In genomic region chr15:25414011-25414746, GRCm38 (mm10) we compare ENCODE assay signal across 8 mouse cellular contexts. TPM values are rescaled to one million over a fixed set of nuclear protein-coding genes. Genes with fewer than 3 reads are reported as not detected.
DNase-seq lines count a peak whose midpoint lies in the region; ATAC-seq and TF ChIP-seq lines count a peak whose summit lies in the region.

No protein-coding gene starts in this region.

- no peak for TF ChIP-seq CTCF in layer of hippocampus, adult 2 months (conservative IDR thresholded peaks at IDR 0.05)

- peak; percentile 58 for ATAC-seq in heart, embryonic 12.5 days (ENCODE audit: insufficient number of reproducible peaks, low FRiP score)
- ATAC-seq in liver, embryonic 15.5 days (ENCODE audit: insufficient read depth), result no peak
- peak; percentile 58 for ATAC-seq in neural tube, embryonic 15.5 days (ENCODE audit: low FRiP score)

- H3K4me3 ChIP-seq in heart, embryonic 12.5 days, result peak overlapping the region; percentile 72
- peak overlapping the region; percentile 91 for H3K4me3 ChIP-seq in layer of hippocampus, adult 2 months
- peak overlapping the region; percentile 50 for H3K4me3 ChIP-seq in liver, embryonic 15.5 days (replicated peaks)
- peak overlapping the region; percentile 86 for H3K4me3 ChIP-seq in neural tube, embryonic 15.5 days (replicated peaks)

- H3K27ac ChIP-seq in heart, embryonic 12.5 days (ENCODE audit: poor library complexity, severe bottlenecking), result no peak overlapping the region
- peak overlapping the region; percentile 99 for H3K27ac ChIP-seq in layer of hippocampus, adult 2 months
- H3K27ac ChIP-seq in liver, embryonic 15.5 days (replicated peaks), result no peak overlapping the region
- peak overlapping the region; percentile 99 for H3K27ac ChIP-seq in neural tube, embryonic 15.5 days (replicated peaks)

- H3K27me3 ChIP-seq in heart, embryonic 12.5 days (replicated peaks), result no peaks in the 10 kb centered on the region
- H3K27me3 ChIP-seq in liver, embryonic 15.5 days, result peaks cover 44% of the 10 kb centered on the region
- no peaks in the 10 kb centered on the region for H3K27me3 ChIP-seq in neural tube, embryonic 15.5 days (replicated peaks)

- H3K4me2 ChIP-seq in heart, embryonic 12.5 days, result peak overlapping the region; percentile 93
- peak overlapping the region; percentile 65 for H3K4me2 ChIP-seq in liver, embryonic 15.5 days
- peak overlapping the region; percentile 80 for H3K4me2 ChIP-seq in neural tube, embryonic 15.5 days

- no peaks in the 10 kb centered on the region for H3K9me3 ChIP-seq in heart, embryonic 12.5 days (replicated peaks)
- no peaks in the 10 kb centered on the region for H3K9me3 ChIP-seq in liver, embryonic 15.5 days (replicated peaks)
- H3K9me3 ChIP-seq in neural tube, embryonic 15.5 days (replicated peaks), result no peaks in the 10 kb centered on the region

- peak; percentile 12 to 24 for DNase-seq in spleen, postnatal 10 days (ENCODE audit: low spot score in 2 of 2)
- DNase-seq in spleen, postnatal 36 days (ENCODE audit: low spot score in 2 of 2), result no peak
- DNase-seq in embryo, embryonic 10 days (ENCODE audit: low spot score), result peak; percentile 87
- DNase-seq in layer of hippocampus, adult 2 months (ENCODE audit: low spot score in 2 of 2), result peak; percentile 55
- DNase-seq in urinary bladder, postnatal 25 days (ENCODE audit: low spot score), result peak; percentile 43

- WGBS in heart, embryonic 12.5 days, result under 1% methylated on average over 34 of the region's 36 CpGs
- WGBS in liver, embryonic 15.5 days (ENCODE audit: insufficient replicate concordance), result under 1% methylated on average over 36 of the region's 36 CpGs
- under 1% methylated on average over 36 of the region's 36 CpGs for WGBS in neural tube, embryonic 15.5 days

- no peaks in the 10 kb centered on the region for H3K36me3 ChIP-seq in heart, embryonic 12.5 days
- no peaks in the 10 kb centered on the region for H3K36me3 ChIP-seq in liver, embryonic 15.5 days (replicated peaks)
- no peaks in the 10 kb centered on the region for H3K36me3 ChIP-seq in neural tube, embryonic 15.5 days

- H3K4me1 ChIP-seq in heart, embryonic 12.5 days (replicated peaks), result no peaks in the 10 kb centered on the region
- peaks cover 11% of the 10 kb centered on the region for H3K4me1 ChIP-seq in liver, embryonic 15.5 days (replicated peaks)
- H3K4me1 ChIP-seq in neural tube, embryonic 15.5 days, result peaks cover 29% of the 10 kb centered on the region

- peak overlapping the region; percentile 76 for H3K9ac ChIP-seq in heart, embryonic 12.5 days
- no peak overlapping the region for H3K9ac ChIP-seq in liver, embryonic 15.5 days
- peak overlapping the region; percentile 99 for H3K9ac ChIP-seq in neural tube, embryonic 15.5 days (replicated peaks)

RNA-seq across cellular contexts. Expression of gene Basp1, which starts 0.6 kb away (rescaled TPM):
- 18.4 and 18.6 TPM in 2 replicates for polyA plus RNA-seq in heart, embryonic 12.5 days (2016; fragmentation: Nextera tagmentation; extraction: Ambion mirVana)
- 100 to 1,000 TPM; 576 to 634 TPM for total RNA-seq in layer of hippocampus, adult 2 months (2021)
- polyA plus RNA-seq in liver, embryonic 15.5 days (2015; fragmentation: Nextera tagmentation; extraction: Ambion mirVana), result 2.0 and 2.3 TPM in 2 replicates
- polyA plus RNA-seq in neural tube, embryonic 15.5 days (2015; fragmentation: Nextera tagmentation; extraction: Ambion mirVana), result 215 and 360 TPM in 2 replicates

Comparison
In these comparisons a context has a peak if more than half of its experiments do, and no peak if none do; other contexts are left out.
1. DNase-seq: peak in spleen, postnatal 10 days (2 of 2), embryo, embryonic 10 days (single experiment), layer of hippocampus, adult 2 months (2 of 2) and urinary bladder, postnatal 25 days (single experiment); none in spleen, postnatal 36 days (0 of 2).
2. H3K27ac ChIP-seq: peak in layer of hippocampus, adult 2 months (single experiment) and neural tube, embryonic 15.5 days (single experiment); none in heart, embryonic 12.5 days (single experiment) and liver, embryonic 15.5 days (single experiment).
3. RNA of gene Basp1, which starts 0.6 kb away (polyA plus RNA-seq): 215 to 360 TPM in neural tube, embryonic 15.5 days; 18.4 to 18.6 TPM in heart, embryonic 12.5 days and 2.0 to 2.3 TPM in liver, embryonic 15.5 days; every median in the first group is over 10 times any median in the second.
4. Peak in every context shown above with its lines, with median percentiles within 50 percentile points of each other: H3K4me2 ChIP-seq and H3K4me3 ChIP-seq.